Mouse (Mus musculus): ENCODE data around the gene Lmln. TPM values are rescaled to one million over a fixed set of nuclear protein-coding genes. Genes with fewer than 3 reads are reported as not detected.

The Lmln gene
- polyA plus RNA-seq, 1 experiment, result 3.3 TPM

- H3K27ac ChIP-seq (ENCODE audit: control insufficient read depth, insufficient read depth, low read depth, low read length, poor library complexity), result peak overlapping the region; percentile 69; the same call in 1 of the 2 replicates
- H3K4me3 ChIP-seq (replicated peaks; ENCODE audit: control insufficient read depth, low read depth, low read length), result no peak overlapping the region
- TF ChIP-seq POLR2A (IDR thresholded peaks at IDR 0.05; ENCODE audit: borderline replicate concordance, control insufficient read depth, low read depth, low read length) (no peak), CTCF (IDR thresholded peaks at IDR 0.05; ENCODE audit: control insufficient read depth, insufficient read depth, low read length) (no peak)
Measured at GRCm38 (mm10) chr16:33077069-33077627, 14.8 kb downstream of the Lmln start.

GRCm38 (mm10) chr16:33080063-33080462, 17.7 kb downstream of the Lmln start:
- Histone ChIP-seq H3K27ac (ENCODE audit: control insufficient read depth, insufficient read depth, low read depth, low read length, poor library complexity) (no peak overlapping the region), H3K4me3 (replicated peaks; ENCODE audit: control insufficient read depth, low read depth, low read length) (no peak overlapping the region), H3K4me1 (ENCODE audit: control insufficient read depth, insufficient read depth, low read length) (peaks cover 7% of the 10 kb centered on the region; the same call in 1 of the 2 replicates)
- WGBS, result 52% methylated on average over 7 of the region's 7 CpGs
- TF ChIP-seq CTCF (IDR thresholded peaks at IDR 0.05; ENCODE audit: control insufficient read depth, insufficient read depth, low read length) (no peak), POLR2A (IDR thresholded peaks at IDR 0.05; ENCODE audit: borderline replicate concordance, control insufficient read depth, low read depth, low read length) (no peak)

More at GRCm38 (mm10) chr16:33077069-33077627, 14.8 kb downstream of the Lmln start:
- WGBS, result 15% methylated on average over 5 of the region's 5 CpGs
- H3K4me1 ChIP-seq (ENCODE audit: control insufficient read depth, insufficient read depth, low read length), result peaks cover 7% of the 10 kb centered on the region; the same call in 1 of the 2 replicates

- H3K4me3 ChIP-seq (replicated peaks; ENCODE audit: control insufficient read depth, low read depth, low read length), result no peak overlapping the region
- TF ChIP-seq CTCF (IDR thresholded peaks at IDR 0.05; ENCODE audit: control insufficient read depth, insufficient read depth, low read length) (no peak), POLR2A (IDR thresholded peaks at IDR 0.05; ENCODE audit: borderline replicate concordance, control insufficient read depth, low read depth, low read length) (no peak)
- no peak overlapping the region for H3K27ac ChIP-seq (ENCODE audit: control insufficient read depth, insufficient read depth, low read depth, low read length, poor library complexity)
- peaks cover 6% of the 10 kb centered on the region; the same call in 1 of the 2 replicates for H3K4me1 ChIP-seq (ENCODE audit: control insufficient read depth, insufficient read depth, low read length)
- WGBS, result 84% methylated on average over 6 of the region's 6 CpGs
Measured at GRCm38 (mm10) chr16:33082951-33083350, 20.6 kb downstream of the Lmln start.

- Histone ChIP-seq H3K4me1 (ENCODE audit: control insufficient read depth, insufficient read depth, low read length) (peaks cover 3% of the 10 kb centered on the region; the same call in 1 of the 2 replicates), H3K27ac (ENCODE audit: control insufficient read depth, insufficient read depth, low read depth, low read length, poor library complexity) (no peak overlapping the region), H3K4me3 (replicated peaks; ENCODE audit: control insufficient read depth, low read depth, low read length) (no peak overlapping the region)
- WGBS, result 81% methylated on average over 2 of the region's 2 CpGs
- TF ChIP-seq POLR2A (IDR thresholded peaks at IDR 0.05; ENCODE audit: borderline replicate concordance, control insufficient read depth, low read depth, low read length) (no peak), CTCF (IDR thresholded peaks at IDR 0.05; ENCODE audit: control insufficient read depth, insufficient read depth, low read length) (no peak)
Measured at GRCm38 (mm10) chr16:33083996-33084395, 21.7 kb downstream of the Lmln start.

- 80% methylated on average over 8 of the region's 8 CpGs for WGBS
- H3K4me3 ChIP-seq (replicated peaks; ENCODE audit: control insufficient read depth, low read depth, low read length), result no peak overlapping the region
- H3K27ac ChIP-seq (ENCODE audit: control insufficient read depth, insufficient read depth, low read depth, low read length, poor library complexity), result no peak overlapping the region
- H3K4me1 ChIP-seq (ENCODE audit: control insufficient read depth, insufficient read depth, low read length), result peaks cover 2% of the 10 kb centered on the region; the same call in 1 of the 2 replicates
- TF ChIP-seq POLR2A (IDR thresholded peaks at IDR 0.05; ENCODE audit: borderline replicate concordance, control insufficient read depth, low read depth, low read length), result no peak
- TF ChIP-seq CTCF (IDR thresholded peaks at IDR 0.05; ENCODE audit: control insufficient read depth, insufficient read depth, low read length), result no peak
Measured at GRCm38 (mm10) chr16:33085666-33086065, 23.3 kb downstream of the Lmln start.

- WGBS, result 80% methylated on average over 4 of the region's 4 CpGs
- no peaks in the 10 kb centered on the region for H3K4me1 ChIP-seq (ENCODE audit: control insufficient read depth, insufficient read depth, low read length)
- no peak overlapping the region for H3K27ac ChIP-seq (ENCODE audit: control insufficient read depth, insufficient read depth, low read depth, low read length, poor library complexity)
- TF ChIP-seq POLR2A (IDR thresholded peaks at IDR 0.05; ENCODE audit: borderline replicate concordance, control insufficient read depth, low read depth, low read length), result no peak
- no peak for TF ChIP-seq CTCF (IDR thresholded peaks at IDR 0.05; ENCODE audit: control insufficient read depth, insufficient read depth, low read length)
- H3K4me3 ChIP-seq (replicated peaks; ENCODE audit: control insufficient read depth, low read depth, low read length), result no peak overlapping the region
Measured at GRCm38 (mm10) chr16:33113726-33114125, 51.4 kb downstream of the Lmln start.

- H3K4me3 ChIP-seq (replicated peaks; ENCODE audit: control insufficient read depth, low read depth, low read length), result no peak overlapping the region
- 18% methylated on average over 8 of the region's 8 CpGs for WGBS
- H3K4me1 ChIP-seq (ENCODE audit: control insufficient read depth, insufficient read depth, low read length), result peaks cover 3% of the 10 kb centered on the region; the same call in 1 of the 2 replicates
- TF ChIP-seq POLR2A (IDR thresholded peaks at IDR 0.05; ENCODE audit: borderline replicate concordance, control insufficient read depth, low read depth, low read length), result no peak
- no peak for TF ChIP-seq CTCF (IDR thresholded peaks at IDR 0.05; ENCODE audit: control insufficient read depth, insufficient read depth, low read length)
- H3K27ac ChIP-seq (ENCODE audit: control insufficient read depth, insufficient read depth, low read depth, low read length, poor library complexity), result no peak overlapping the region
Measured at GRCm38 (mm10) chr16:33123373-33123772, 61.1 kb downstream of the Lmln start.

- peaks cover 3% of the 10 kb centered on the region; the same call in 1 of the 2 replicates for H3K4me1 ChIP-seq (ENCODE audit: control insufficient read depth, insufficient read depth, low read length)
- no peak for TF ChIP-seq POLR2A (IDR thresholded peaks at IDR 0.05; ENCODE audit: borderline replicate concordance, control insufficient read depth, low read depth, low read length)
- TF ChIP-seq CTCF (IDR thresholded peaks at IDR 0.05; ENCODE audit: control insufficient read depth, insufficient read depth, low read length), result no peak
- 51% methylated on average over 24 of the region's 24 CpGs for WGBS
- H3K27ac ChIP-seq (ENCODE audit: control insufficient read depth, insufficient read depth, low read depth, low read length, poor library complexity), result no peak overlapping the region
- H3K4me3 ChIP-seq (replicated peaks; ENCODE audit: control insufficient read depth, low read depth, low read length), result no peak overlapping the region
Measured at GRCm38 (mm10) chr16:33123938-33124820, 61.9 kb downstream of the Lmln start.

All from bone marrow, adult 2 months (tissue).